Mouse (Mus musculus): ENCODE measurements around the gene D430041D05Rik.

- no peak for TF ChIP-seq CTCF (IDR thresholded peaks at IDR 0.05; ENCODE audit: low read depth, low read length)
- TF ChIP-seq POLR2A (IDR thresholded peaks at IDR 0.05; ENCODE audit: borderline replicate concordance, low read depth, low read length): no peak
These were observed 1.7 kb upstream of the D430041D05Rik start for GRCm38 (mm10) chr2:104412496-104412895.
